Mouse (Mus musculus) cerebellum, postnatal 4 days (tissue): ENCODE data around the gene Gpr37l1.

Source experiments
- DNase-seq, 2 experiments: peaks; one replicate each; pipeline ENCODE4 v3.0.0; 2022; ENCODE audit warnings: low spot score in 2 of 2, mixed read lengths in 1 of 2

The Gpr37l1 gene

DNA sequence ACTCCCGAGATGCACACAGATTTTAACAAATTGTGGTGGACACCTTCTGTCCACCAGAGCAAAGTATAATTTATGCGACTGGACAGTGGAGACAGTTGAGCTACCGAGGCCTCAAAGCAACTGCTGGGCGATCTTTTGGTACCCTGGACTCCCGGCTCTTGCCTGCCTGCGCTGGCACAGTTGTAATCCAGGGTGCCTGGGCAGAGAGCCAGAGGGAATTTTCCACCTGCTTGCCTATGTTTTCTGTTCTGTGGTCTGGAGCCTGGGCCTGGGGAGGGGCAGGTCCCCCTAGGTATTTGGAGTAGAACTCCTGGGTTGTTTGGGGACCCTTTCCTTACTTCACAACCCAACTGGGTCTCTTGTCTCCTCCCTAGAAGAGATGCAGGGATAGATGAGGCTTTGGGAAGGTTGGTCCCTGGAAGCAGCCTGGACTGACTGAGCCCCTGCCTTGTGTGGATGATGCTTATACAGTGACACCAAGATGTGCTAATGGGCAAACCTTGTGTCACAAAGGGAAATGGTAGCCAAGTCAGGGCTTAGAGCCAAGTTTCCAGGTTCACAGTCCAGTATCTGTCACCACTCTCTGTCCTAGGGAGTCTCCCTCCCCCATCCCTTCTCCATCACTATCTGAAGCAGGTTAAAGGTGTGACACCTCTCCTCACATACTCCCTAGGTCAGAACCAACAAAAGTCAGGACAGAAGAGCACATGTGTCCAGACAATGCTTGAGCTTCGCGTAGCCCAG, 14.6 kb upstream of the Gpr37l1 start:
- no peak for DNase-seq

DNA sequence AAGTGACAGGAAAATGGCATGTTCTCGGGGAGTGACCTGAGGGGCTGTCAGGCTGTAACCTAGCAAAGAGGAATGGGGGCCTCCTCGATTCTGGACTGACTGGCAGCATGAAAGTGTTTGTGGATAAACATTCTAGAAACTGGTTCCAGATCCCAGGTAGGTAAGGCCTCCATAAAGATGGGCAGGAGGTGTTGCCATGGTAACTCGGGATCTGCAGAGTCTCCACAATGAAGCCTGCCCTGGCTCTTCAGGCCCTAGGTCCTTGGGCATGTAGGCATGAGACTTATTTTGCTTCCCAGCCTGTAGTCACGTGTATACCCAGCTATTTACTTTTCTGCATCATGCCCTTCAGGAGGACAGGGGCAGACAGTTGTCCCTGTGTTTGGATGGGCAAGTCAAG, 13.8 kb upstream of the Gpr37l1 start:
- DNase-seq: no peak

DNA sequence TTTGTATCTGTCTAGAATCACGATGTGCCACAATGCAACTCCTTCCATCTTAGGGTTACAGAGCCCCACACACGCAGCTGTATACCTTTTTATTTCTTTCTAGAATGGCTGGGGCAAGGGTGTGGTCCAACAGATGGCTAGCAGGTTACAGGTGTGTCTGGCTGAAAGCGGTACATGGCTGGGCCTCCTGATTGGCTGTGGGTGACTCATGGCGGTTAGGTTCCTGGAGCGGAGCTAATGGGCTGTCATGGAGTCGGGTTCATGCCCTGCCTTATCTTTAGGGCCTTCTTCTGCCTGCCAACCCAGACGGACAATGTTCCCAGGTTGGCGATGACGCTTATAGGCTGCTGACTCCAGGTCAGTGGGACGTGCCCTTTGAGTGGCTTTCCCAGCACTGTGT, 13.3 kb upstream of the Gpr37l1 start:
- no peak for DNase-seq

DNA sequence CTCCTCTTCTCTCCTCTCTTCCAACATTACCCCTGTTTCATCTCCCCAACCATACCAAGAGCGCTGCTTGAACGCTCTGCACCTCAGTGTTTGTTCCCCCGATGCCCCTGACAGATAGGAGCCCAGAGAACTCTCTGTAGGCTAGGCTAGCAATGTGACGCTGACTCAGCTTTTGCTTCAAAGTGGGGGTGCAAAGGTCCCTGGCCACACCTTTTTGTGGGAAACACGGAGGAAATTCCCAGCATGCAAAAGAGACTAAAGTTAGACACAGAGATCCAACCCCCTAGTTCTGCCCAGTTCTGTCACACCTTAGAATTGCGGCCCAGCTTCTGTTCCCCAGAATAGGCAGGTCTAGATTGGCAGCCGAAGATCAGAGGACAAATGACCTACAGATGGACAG, 11.4 kb upstream of the Gpr37l1 start:
- DNase-seq: no peak

DNA sequence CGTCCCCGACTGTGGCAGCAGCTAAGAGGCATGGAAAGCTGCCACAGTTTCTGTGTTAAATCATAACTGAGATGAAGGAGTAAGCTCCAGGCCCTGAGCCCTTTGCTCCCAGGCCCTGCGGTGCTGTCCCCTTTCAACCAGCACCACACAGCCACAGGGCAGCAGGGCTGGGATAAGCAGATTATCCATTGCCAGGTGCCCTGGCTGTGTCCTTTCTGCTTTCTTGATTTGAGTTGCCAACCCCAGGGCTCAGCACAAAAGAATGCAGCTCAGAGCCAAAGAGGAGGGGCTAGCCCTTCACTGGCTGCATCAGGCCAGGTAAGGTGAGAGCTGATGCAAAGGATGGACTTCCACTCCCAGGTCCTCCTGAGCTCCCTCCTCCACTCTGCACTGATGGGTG, 10.2 kb upstream of the Gpr37l1 start:
- DNase-seq: no peak

DNA sequence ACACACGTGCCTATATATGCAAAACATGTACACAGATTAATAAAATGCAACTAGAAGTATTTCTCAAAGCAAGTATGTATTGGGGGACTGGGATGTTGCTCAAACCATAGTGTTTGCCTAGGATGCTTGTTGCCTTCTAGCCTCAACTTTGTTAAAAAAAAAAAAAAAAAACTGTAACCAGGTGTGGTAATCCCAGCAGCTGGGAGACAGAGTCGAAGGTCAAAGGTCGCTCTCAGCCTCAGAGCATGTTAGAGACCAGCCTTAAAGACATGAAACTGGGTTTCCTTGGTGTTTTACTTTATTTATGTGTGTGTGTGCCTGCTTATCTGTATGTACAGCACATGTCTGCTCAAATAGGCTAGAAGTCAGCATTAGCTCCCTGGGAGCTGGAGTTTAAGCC, 7.7 kb upstream of the Gpr37l1 start:
- no peak for DNase-seq

DNA sequence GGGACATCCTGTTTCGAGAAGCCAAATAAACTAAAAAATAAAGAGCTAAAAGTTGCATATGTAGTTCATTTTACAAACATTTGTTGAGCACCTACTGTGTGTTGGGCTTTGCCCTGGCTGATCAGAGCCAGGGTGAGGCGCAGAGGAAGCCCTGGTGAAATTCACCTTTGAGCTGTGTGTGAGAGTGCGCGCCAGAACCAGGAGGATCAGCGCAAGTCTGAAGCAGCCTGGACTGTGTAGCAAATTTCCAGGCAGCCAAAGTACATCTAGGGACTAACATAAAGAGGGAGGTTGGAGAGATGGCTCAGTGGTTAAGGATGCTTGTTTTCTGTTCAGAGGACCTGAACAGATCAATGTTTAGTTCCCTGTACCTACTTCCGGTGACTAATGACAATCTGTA, 5.8 kb upstream of the Gpr37l1 start:
- no peak for DNase-seq

DNA sequence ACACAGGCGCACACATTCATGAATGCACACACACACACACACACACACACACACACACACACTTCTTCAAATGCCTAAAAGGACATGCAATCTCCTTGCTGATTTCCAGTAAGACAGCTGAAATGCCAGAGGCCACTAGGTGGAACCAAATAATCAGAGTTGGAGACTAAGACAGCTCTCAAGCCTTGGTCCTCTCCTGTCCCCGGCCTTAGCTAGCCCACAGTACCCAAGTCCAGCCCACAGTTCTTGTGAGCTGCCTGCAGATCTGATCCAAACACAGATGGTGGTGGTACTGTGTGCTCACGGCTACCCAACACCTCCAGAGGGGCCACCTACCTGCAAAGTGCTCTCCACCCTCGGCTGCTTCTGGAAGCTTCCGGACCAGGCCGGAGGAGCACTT, 4.5 kb upstream of the Gpr37l1 start:
- DNase-seq: peak in 1 of 2 experiments; percentile 71

DNA sequence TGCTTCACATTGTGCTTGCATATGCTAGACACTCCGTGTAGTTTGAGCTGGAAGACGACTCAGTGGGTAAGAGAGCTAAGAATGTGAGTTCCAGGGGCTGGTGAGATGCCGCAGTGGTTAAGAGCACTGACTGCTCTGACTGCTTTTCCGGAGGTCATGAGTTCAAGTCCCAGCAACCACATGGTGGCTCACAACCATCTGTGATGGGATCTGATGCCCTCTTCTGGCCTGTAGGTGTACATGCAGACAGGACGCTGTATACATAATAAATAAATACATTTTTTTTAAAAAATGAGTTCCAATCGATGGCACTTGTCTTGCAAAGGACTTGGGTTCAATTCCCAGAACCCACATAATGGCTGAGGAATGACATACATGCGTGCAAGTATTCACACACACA, 3.7 kb upstream of the Gpr37l1 start:
- no peak for DNase-seq

DNA sequence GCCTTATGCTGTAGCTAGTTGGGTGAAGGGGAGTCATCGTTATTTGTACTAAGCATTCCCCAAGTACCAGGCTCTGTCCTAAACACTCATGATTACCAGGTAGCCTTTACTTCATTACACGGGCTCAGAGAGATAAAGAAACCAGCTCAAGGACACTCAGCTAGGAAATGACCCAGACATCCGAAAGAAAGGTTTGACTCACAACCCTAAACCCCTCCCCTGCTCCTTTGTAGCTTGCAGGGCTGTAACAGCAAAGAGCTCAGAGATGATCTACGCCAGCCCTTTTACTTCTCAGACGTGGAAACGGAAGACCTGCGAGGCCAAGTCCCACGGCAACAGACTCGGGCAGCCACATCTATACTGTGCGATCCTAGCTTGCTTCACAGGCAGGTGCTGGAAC, 2.8 kb upstream of the Gpr37l1 start:
- DNase-seq: no peak

DNA sequence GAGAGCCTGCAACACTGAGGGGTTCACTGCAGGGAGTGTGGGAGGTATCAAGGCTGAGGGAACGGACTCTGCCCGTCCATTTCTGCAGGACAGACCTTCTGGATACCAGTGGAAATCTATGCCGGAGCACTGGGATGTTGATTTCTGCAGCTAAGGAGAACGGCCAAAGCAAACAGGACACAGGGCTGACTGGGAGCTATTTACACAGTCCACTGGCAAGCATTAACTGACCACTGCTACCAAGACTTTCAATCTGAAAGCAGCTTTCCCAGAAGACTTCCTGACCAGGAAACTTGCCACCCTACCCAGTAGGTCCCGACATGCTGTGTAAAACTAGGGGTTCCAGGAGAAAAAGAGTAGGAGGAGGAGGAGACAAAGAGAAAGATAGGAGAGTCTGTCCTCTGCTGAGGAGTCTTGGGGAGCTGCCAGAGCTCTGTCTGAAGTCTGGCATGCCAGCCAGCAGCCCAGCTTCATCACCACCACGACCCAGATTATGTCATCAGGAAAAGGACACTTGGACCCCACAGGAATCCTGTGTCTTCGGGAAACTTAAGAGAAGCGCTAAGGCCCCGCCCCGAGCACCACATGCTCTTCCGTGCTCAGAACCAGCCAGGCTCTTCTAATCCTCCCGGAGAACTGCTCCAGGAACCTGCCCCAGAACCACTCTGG, 2.2 kb upstream of the Gpr37l1 start:
- no peak for DNase-seq

DNA sequence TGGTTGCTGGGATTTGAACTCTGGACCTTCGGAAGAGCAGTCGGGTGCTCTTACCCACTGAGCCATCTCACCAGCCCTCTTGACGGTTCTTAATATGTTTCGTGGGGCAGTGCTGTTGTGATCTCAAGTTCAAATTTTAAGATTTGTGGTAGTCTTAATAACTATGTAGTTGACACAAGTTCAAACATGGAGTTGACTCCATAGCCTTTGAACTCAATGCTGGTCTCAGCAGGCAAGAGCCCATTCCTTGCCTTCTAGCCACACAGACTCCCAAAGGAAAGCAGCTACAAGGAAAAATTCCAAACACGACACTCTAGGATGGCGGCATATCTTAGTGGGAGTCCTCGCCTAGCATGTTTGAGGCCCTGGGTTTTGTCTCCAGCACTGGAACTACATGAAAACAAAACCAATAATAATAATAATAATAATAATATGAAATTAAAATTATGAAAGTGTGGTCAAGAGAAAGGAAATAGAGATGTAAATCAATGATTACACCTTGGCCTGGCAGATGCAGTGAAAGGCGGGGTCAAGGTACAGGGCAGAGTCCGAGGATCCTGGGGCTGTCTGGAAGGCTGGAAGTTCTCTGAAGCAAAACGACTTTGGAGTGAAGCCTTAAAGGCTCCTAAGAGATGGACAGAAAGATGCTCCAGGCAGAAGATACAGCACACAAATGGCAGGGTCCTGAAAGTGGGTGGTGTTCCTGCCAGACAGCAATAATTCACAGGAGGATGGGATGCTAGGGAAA, 1.1 kb upstream of the Gpr37l1 start:
- DNase-seq: no peak

DNA sequence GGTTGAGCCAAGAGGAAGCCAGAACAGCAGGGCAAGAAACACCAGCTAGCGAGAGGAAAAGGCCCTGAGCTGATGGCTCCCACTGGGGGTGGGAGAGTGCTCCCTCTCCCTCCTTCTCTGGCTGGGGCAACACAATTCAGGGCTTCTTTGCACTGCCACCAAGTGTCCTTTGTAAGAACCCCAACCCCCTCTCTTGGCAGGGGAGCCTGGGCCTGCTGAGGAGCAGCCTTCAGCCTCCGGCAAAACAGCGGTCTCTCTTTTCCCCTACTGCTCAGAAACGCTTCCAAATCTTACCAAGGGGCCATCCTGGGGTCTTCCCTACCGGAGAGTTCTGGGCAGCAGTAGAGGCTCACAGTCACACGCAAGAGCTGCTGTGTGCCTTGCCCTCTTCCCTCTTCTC, 4.8 kb downstream of the Gpr37l1 start:
- DNase-seq: peak in 1 of 2 experiments; percentile 44

DNA sequence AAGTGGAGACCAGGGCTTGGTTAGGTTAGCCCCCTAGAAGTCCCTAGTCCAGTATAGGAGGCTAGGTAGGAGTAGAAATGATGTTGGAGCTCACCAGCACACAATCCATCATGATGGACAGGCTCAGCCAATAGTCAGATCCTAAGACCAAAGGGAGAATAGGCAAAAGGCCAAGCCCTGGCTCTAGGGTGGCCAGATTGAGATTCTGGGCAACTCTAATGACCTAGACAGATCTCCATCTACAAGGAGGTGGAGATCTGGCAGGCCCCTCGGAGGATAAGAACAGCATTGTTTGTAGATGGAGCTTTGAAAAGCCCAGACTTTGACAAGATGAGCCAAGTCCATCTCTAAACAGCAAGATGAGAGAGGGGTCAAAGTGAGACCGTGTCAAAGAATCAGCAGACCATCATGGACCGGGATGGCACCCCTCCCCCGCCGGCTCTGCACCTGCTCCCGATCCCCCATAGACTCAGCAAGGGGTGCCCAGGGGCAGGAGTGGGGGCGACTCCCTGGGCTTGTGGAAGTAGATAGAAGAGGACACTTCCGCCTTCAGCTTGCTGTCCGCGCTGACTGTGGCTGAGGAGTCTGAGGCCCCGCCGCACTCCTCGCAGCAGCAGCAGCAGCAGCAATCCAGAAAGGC, 7.0 kb downstream of the Gpr37l1 start:
- DNase-seq: no peak

DNA sequence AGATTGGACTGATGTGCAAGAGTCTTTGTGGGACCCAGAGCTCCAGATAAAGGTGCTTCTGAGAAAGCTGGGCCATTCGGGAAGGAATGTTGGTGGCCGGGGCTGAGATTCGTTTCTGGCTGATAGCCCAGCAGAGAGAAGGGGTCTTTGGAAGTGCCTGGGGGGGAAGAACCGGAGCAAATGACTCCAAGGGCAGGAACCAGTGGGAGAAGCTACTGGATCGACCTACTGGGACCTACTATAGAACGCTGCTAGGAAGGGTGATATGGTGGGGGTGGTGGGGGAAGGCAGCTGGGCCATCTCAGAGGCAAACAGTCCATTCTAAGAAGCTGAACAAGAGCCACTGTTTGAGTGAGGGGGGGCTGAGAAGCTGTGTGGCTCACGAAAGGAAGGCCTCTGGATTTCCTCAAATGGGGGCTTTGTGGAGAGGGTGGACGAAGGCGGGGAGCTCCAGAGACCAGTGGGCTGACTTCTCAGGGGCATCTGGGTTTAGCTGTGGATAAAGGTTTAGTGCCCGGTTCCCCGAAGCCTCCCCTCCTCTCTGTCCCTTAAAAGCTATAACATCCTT, 7.8 kb downstream of the Gpr37l1 start:
- no peak for DNase-seq

DNA sequence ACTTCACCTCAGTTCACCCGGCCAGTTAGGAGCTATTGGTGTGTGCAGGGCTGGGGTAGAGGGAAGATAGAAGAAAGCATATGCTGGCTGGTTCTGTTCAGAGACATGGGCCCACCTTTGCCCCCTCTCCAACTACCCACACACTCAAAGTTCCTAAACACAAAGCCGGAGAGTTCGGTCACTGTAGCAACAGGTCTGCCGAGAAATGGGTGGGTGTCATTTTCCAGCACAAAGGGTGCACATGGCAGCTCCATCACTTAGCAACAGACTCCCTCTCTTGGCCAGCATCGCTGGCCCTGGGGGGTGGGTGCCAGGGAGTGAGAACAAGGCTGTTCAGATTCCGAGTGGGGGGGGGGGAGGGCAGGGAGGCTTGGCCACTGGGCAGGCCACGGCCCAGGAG, 8.4 kb downstream of the Gpr37l1 start:
- DNase-seq: peak in 1 of 2 experiments; percentile 50

DNA sequence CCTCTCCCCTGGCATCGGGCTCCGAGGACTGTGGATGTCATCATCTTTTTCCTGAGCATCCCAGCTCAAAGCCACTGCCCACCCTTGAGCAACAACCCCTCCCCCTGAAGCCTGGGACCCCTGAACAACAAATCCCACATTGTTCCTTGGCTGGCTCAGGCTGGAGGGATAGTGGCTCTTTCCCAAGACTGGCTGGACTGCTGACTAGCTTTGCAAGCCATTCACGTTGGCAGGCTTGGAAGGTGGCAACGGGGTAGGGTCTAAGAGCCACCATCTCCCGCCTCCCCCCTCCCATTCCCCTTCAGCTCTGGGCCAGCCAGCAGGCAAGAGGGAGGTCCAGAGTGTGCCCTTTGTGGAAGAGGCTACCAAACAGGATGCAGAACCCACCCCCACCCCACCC, 8.8 kb downstream of the Gpr37l1 start:
- DNase-seq: peak in 1 of 2 experiments; percentile 63

DNA sequence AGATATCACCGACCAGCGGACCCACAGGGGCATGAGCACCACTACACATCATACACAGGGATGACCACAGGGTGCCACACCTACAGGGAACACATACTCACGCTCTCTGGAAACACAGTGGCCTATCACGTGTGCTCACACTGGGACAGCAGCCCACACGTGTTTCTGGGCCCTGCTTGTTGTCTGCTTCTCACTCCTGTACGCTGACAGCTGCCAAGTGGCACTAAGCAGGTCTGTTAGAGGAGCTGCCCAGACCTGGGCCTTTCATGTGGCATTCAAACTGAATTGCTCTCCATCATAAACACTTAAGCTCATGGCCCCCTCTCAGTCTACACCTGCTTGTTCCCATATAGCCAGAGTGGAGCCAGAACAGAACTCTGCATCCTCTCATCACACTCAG, 11.2 kb downstream of the Gpr37l1 start:
- DNase-seq: no peak

DNA sequence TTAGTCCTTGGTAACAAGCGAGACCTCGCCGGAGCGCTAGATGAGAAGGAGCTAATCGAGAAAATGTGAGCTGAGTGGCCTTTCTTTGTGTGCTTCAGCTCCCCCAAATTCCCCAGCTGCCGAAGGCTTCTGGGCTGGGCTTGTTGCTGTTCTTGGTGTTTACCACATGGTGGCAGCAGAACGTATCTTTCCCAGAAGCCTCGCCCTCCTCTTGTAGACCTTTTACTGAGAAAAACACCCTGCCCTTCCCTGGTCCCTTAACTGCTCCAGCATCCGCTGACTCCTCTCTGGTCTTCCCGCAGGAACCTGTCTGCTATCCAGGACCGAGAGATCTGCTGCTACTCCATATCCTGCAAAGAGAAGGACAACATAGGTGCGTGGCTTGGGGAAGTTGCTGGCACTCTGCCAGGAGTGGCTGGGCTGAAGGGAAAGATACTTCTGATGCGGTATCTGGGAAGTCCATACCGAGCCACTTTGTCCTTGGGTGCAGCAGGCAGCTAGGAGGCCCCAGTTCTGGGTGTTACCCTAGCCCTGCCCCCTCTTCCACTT, 13.0 kb downstream of the Gpr37l1 start:
- DNase-seq: peak in 1 of 2 experiments; percentile 81

DNA sequence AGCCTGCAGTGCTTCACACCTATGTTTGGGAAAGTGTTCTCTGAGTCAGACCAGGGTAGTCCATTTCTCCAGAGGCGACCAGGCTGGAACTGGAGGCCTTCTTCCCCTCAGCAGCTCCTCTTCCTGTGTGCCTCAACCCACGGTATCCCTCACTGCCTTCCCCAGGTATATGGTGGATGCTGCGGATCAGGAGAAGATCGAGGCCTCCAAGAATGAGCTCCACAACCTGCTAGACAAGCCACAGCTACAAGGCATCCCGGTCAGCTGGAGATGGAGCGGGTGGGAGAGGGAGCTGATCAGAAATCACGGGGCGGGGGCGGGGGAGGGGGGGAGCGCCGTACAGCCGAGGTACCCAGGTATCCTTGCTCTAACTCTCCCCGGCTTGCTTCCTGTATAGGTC, 13.5 kb downstream of the Gpr37l1 start:
- DNase-seq: no peak

DNA sequence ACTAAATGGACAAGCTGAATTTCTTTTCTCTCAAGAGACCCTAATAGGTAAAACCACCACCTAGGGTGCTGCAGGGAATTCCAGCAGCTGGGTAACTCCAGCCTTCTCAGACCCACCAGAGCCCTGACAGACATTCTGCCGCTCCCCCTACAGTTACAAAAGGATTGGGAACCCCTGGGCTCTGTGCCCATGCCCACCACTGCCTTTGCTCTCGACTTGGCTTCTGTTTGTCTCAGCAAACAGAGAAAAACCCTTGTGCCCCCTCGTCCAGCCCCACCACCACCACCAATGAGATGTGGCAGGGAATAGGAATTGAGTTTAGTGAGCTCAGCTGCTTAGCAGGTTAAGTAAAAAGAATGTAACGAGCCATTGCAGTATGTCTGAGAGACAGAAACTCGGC, 18.5 kb downstream of the Gpr37l1 start:
- DNase-seq: no peak

DNA sequence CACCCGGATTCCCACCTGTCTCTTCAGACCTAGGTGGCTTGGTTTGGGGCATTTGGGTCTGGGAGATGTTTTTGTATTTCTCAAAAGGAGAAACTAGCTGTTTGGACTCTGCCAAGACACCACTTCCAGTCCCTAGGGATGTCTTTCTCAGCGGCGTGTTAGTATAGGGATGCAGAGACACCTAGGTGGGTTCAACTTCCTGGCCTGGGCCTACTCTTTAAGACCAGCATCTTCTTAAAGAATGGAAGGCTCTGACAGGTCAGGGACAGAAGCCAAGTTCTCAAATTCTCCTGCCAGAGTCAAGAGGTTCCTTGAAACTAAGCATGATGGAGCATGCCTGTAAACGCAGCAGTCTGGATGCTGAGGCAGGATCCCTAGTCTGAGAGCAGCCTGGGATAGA, 19.0 kb downstream of the Gpr37l1 start:
- DNase-seq: no peak
